Mouse (Mus musculus) thymus, postnatal 10 days (tissue): ENCODE results near the gene Rela.

ENCODE experiments used
- DNase-seq, 2 experiments: peaks; one replicate each; pipeline ENCODE4 v3.0.0; 2021; ENCODE audit warnings: low spot score in 2 of 2

Gene Rela

GRCm38 (mm10) chr19:5637069-5638047 lies at the start of gene Rela:
Gene Rela, plus strand, starts transcription at chr19:5637483.
- DNase-seq, result peak; percentile 76 to 89

- no peak for DNase-seq
These were observed 48.1 kb upstream of the Rela start for GRCm38 (mm10) chr19:5589159-5589558.

- DNase-seq, result no peak
These were observed 45.4 kb upstream of the Rela start for GRCm38 (mm10) chr19:5591888-5592287.

GRCm38 (mm10) chr19:5599224-5599623 lies 38.1 kb upstream of the Rela start:
- DNase-seq, result no peak

GRCm38 (mm10) chr19:5601752-5602541 lies 35.3 kb upstream of the Rela start, which contains the start of gene Rnaseh2c:
Gene Rnaseh2c, plus strand, starts transcription at chr19:5601873.
- peak; percentile 82 to 84 for DNase-seq

- DNase-seq, result no peak
These were observed 33.6 kb upstream of the Rela start for GRCm38 (mm10) chr19:5603664-5604063.

- DNase-seq, result no peak
These were observed 32.2 kb upstream of the Rela start for GRCm38 (mm10) chr19:5605126-5605525.

- no peak for DNase-seq
These were observed 31.1 kb upstream of the Rela start for GRCm38 (mm10) chr19:5606196-5606595.

GRCm38 (mm10) chr19:5607705-5608410 lies 29.4 kb upstream of the Rela start:
- DNase-seq, result no peak

GRCm38 (mm10) chr19:5608707-5609106 lies 28.6 kb upstream of the Rela start:
- DNase-seq, result no peak

- DNase-seq, result no peak
These were observed 28.1 kb upstream of the Rela start for GRCm38 (mm10) chr19:5609171-5609546.

GRCm38 (mm10) chr19:5609547-5610404 lies 27.5 kb upstream of the Rela start, which contains the start of gene Kat5:
Gene Kat5, minus strand, starts transcription at chr19:5610237.
- DNase-seq, result peak; percentile 87 to 89

- DNase-seq, result peak in 1 of 2 experiments; percentile 39
These were observed 25.3 kb upstream of the Rela start for GRCm38 (mm10) chr19:5611973-5612372.

GRCm38 (mm10) chr19:5612762-5613411 lies 24.4 kb upstream of the Rela start:
- no peak for DNase-seq

- DNase-seq, result no peak
These were observed 22.3 kb upstream of the Rela start for GRCm38 (mm10) chr19:5614953-5615352.

GRCm38 (mm10) chr19:5620007-5620406 lies 17.3 kb upstream of the Rela start:
- no peak for DNase-seq

- DNase-seq, result no peak
These were observed 15.4 kb upstream of the Rela start for GRCm38 (mm10) chr19:5621884-5622283.

- no peak for DNase-seq
These were observed 12.0 kb upstream of the Rela start for GRCm38 (mm10) chr19:5625311-5625710.

- no peak for DNase-seq
These were observed 7.4 kb upstream of the Rela start for GRCm38 (mm10) chr19:5629907-5630306.

GRCm38 (mm10) chr19:5632120-5632519 lies 5.2 kb upstream of the Rela start:
- no peak for DNase-seq
